Mouse (Mus musculus): ENCODE data around the gene Ctsd.

Ctsd gene

GRCm38 (mm10) chr7:142331281-142331680 is 56.6 kb downstream of the Ctsd start:
- DNase-seq, result no peak

- no peak for DNase-seq
These were observed 57.5 kb downstream of the Ctsd start for GRCm38 (mm10) chr7:142330271-142330724.

- no peak for DNase-seq
These were observed 59.3 kb downstream of the Ctsd start for GRCm38 (mm10) chr7:142328507-142328906.

- no peak for DNase-seq
These were observed 61.0 kb downstream of the Ctsd start for GRCm38 (mm10) chr7:142326714-142327445.

All from cerebellum, adult 11-12 months (tissue).